Mouse (Mus musculus) heart, embryonic 14.5 days (tissue): ENCODE data around the gene Cradd. TPM values are rescaled to one million over a fixed set of nuclear protein-coding genes. Genes with fewer than 3 reads are reported as not detected.

Experiments used
- ATAC-seq: fragments of 200-750 bp; cut with Nextera tagmentation; 2 replicates; pipeline ENCODE4 v1.8.0; 2017; ENCODE audit warnings: low read depth, moderate TSS enrichment; ENCODE audit not compliant: insufficient number of reproducible peaks, insufficient read depth, low FRiP score
- H3K27ac ChIP-seq, 2 experiments: fragments of 200-500 bp in 1 of 2; fragments of 300-500 bp in 1 of 2; sonication (generic) in 1 of 2; replicated peaks in 1 of 2; 2 replicates each; pipeline ENCODE4 v1.5.1; 2012 to 2014; ENCODE audit warnings: low read depth in 2 of 2, low read length in 2 of 2, control low read depth in 1 of 2, mild to moderate bottlenecking in 1 of 2, mixed read lengths in 1 of 2; ENCODE audit not compliant: control insufficient read depth in 1 of 2, insufficient read depth in 1 of 2
- H3K27me3 ChIP-seq: fragments of 300-500 bp; sonication (generic); 2 replicates; pipeline ENCODE4 v1.6.1; 2014; ENCODE audit warnings: mild to moderate bottlenecking, low read length, control low read depth; ENCODE audit not compliant: control insufficient read depth, insufficient read depth
- H3K36me3 ChIP-seq: fragments of 300-500 bp; sonication (generic); 2 replicates; pipeline ENCODE4 v1.6.1; 2014; ENCODE audit warnings: mild to moderate bottlenecking, control low read depth, low read length, mixed read lengths; ENCODE audit not compliant: control insufficient read depth, insufficient read depth
- H3K4me1 ChIP-seq, 2 experiments: fragments of 200-500 bp in 1 of 2; fragments of 300-500 bp in 1 of 2; sonication (generic) in 1 of 2; 2 replicates each; pipeline ENCODE4 v1.6.1; 2012 to 2014; ENCODE audit warnings: low read length in 2 of 2, control low read depth in 1 of 2, mixed read lengths in 1 of 2; ENCODE audit not compliant: control insufficient read depth in 2 of 2, insufficient read depth in 2 of 2
- H3K4me2 ChIP-seq: fragments of 300-500 bp; sonication (generic); 2 replicates; pipeline ENCODE4 v1.6.1; 2014; ENCODE audit warnings: mild to moderate bottlenecking, low read length
- H3K4me3 ChIP-seq, 2 experiments: fragments of 200-500 bp in 1 of 2; fragments of 300-500 bp in 1 of 2; sonication (generic) in 1 of 2; 2 replicates each; pipeline ENCODE4 v1.5.1; 2012 to 2014; ENCODE audit warnings: low read length in 2 of 2, mild to moderate bottlenecking in 2 of 2, control low read depth in 1 of 2, low read depth in 1 of 2, moderate library complexity in 1 of 2; ENCODE audit not compliant: control insufficient read depth in 1 of 2, insufficient read depth in 1 of 2
- H3K9ac ChIP-seq: fragments of 300-500 bp; sonication (generic); 2 replicates; pipeline ENCODE4 v1.6.1; 2014; ENCODE audit warnings: mild to moderate bottlenecking, low read length
- H3K9me3 ChIP-seq: fragments of 300-500 bp; sonication (generic); 2 replicates; pipeline ENCODE4 v1.6.1; 2016; ENCODE audit warnings: low read length, control low read depth; ENCODE audit not compliant: control insufficient read depth
- WGBS: fragments of 180-500 bp; shearing (Covaris S2); extraction: QIAGEN DNeasy Blood & Tissue Kit; methylation state at CpG from one replicate; pipeline ENCODE4 v1.1.7; 2014; 5-methylcytosine and 5-hydroxymethylcytosine counted together
- polyA plus RNA-seq: library from polyadenylated mRNA; unstranded; fragments of >200 nt; fragmentation: Nextera tagmentation; extraction: Ambion mirVana; gene quantifications from 2 replicates; pipeline ENCODE4 v1.2.1, GENCODE M21; 2014

The Cradd gene
- polyA plus RNA-seq, 1 experiment from 2014 or later: 12.3 TPM

- Histone ChIP-seq H3K4me2 (no peak overlapping the region), H3K27me3 (no peaks in the 10 kb centered on the region), H3K27ac (0 out of 4 replicates have a peak overlapping the region, but pooled peaks of 1 of the 2 experiments have one; percentile 14), H3K9ac (no peak overlapping the region), H3K9me3 (peaks cover 11% of the 10 kb centered on the region; the same call in 1 of the 2 replicates), H3K4me3 (no peak overlapping the region), H3K4me1 (peaks cover 16 to 17% of the 10 kb centered on the region in 2 experiments), H3K36me3 (no peaks in the 10 kb centered on the region)
- 91% methylated on average over 16 of the region's 16 CpGs for WGBS
- no peak for ATAC-seq
Measured at GRCm38 (mm10) chr10:95189550-95190211, 134.3 kb downstream of the Cradd start.

GRCm38 (mm10) chr10:95184210-95184609 is 139.7 kb downstream of the Cradd start:
- no peak; the same call in 1 of the 2 replicates for ATAC-seq

GRCm38 (mm10) chr10:95183051-95183450 is 140.9 kb downstream of the Cradd start:
- 66% methylated on average over 4 of the region's 4 CpGs for WGBS

More at GRCm38 (mm10) chr10:95184210-95184609, 139.7 kb downstream of the Cradd start:
- Histone ChIP-seq H3K4me3 (no peak overlapping the region), H3K36me3 (no peaks in the 10 kb centered on the region), H3K9me3 (peaks cover 10% of the 10 kb centered on the region; the same call in 1 of the 2 replicates), H3K4me1 (peaks cover 3 to 4% of the 10 kb centered on the region in 2 experiments; a peak in 3 of 4 replicates), H3K9ac (no peak overlapping the region), H3K27me3 (no peaks in the 10 kb centered on the region), H3K4me2 (no peak overlapping the region), H3K27ac (peak overlapping the region; percentile 58 to 76)
- 39% methylated on average over 5 of the region's 5 CpGs for WGBS

GRCm38 (mm10) chr10:95182405-95182804 is 141.5 kb downstream of the Cradd start:
- Histone ChIP-seq H3K9ac (no peak overlapping the region), H3K27me3 (no peaks in the 10 kb centered on the region), H3K4me1 (peaks cover 3 to 4% of the 10 kb centered on the region in 2 experiments; a peak in 3 of 4 replicates), H3K36me3 (no peaks in the 10 kb centered on the region), H3K9me3 (peaks cover 6% of the 10 kb centered on the region; the same call in 1 of the 2 replicates), H3K27ac (no peak overlapping the region), H3K4me2 (no peak overlapping the region), H3K4me3 (no peak overlapping the region)
- 87% methylated on average over 4 of the region's 4 CpGs for WGBS
- ATAC-seq: no peak

More at GRCm38 (mm10) chr10:95183051-95183450, 140.9 kb downstream of the Cradd start:
- peaks cover 3 to 4% of the 10 kb centered on the region in 2 experiments; a peak in 3 of 4 replicates for H3K4me1 ChIP-seq
- no peak overlapping the region for H3K4me3 ChIP-seq
- H3K36me3 ChIP-seq: no peaks in the 10 kb centered on the region
- H3K27ac ChIP-seq: no peak overlapping the region
- no peak overlapping the region for H3K4me2 ChIP-seq
- H3K9ac ChIP-seq: no peak overlapping the region
- ATAC-seq: no peak
- H3K27me3 ChIP-seq: no peaks in the 10 kb centered on the region
- H3K9me3 ChIP-seq: peaks cover 6% of the 10 kb centered on the region; the same call in 1 of the 2 replicates

- Histone ChIP-seq H3K27ac (no peak overlapping the region), H3K4me3 (no peak overlapping the region)
- ATAC-seq: no peak
Measured at GRCm38 (mm10) chr10:95181553-95181952, 142.4 kb downstream of the Cradd start.

GRCm38 (mm10) chr10:95180900-95181299 is 143.0 kb downstream of the Cradd start:
- Histone ChIP-seq H3K9ac (no peak overlapping the region), H3K4me2 (no peak overlapping the region), H3K27ac (no peak overlapping the region), H3K4me3 (no peak overlapping the region), H3K9me3 (peaks cover 3% of the 10 kb centered on the region; the same call in 1 of the 2 replicates), H3K27me3 (no peaks in the 10 kb centered on the region), H3K4me1 (peaks cover 9 to 10% of the 10 kb centered on the region in 2 experiments), H3K36me3 (no peaks in the 10 kb centered on the region)
- 70% methylated on average over 3 of the region's 3 CpGs for WGBS
- no peak for ATAC-seq

More at GRCm38 (mm10) chr10:95181553-95181952, 142.4 kb downstream of the Cradd start:
- Histone ChIP-seq H3K9me3 (peaks cover 6% of the 10 kb centered on the region; the same call in 1 of the 2 replicates), H3K36me3 (no peaks in the 10 kb centered on the region), H3K9ac (no peak overlapping the region), H3K4me2 (no peak overlapping the region), H3K4me1 (peaks cover 7 to 8% of the 10 kb centered on the region in 2 experiments), H3K27me3 (no peaks in the 10 kb centered on the region)
- WGBS: 63% methylated on average over 10 of the region's 10 CpGs

GRCm38 (mm10) chr10:95180177-95180576 is 143.8 kb downstream of the Cradd start:
- H3K4me1 ChIP-seq: peaks cover 10 to 11% of the 10 kb centered on the region in 2 experiments
- no peaks in the 10 kb centered on the region for H3K27me3 ChIP-seq
- no peak for ATAC-seq
- H3K9me3 ChIP-seq: no peaks in the 10 kb centered on the region
- H3K36me3 ChIP-seq: no peaks in the 10 kb centered on the region
- H3K4me3 ChIP-seq: no peak overlapping the region
- H3K4me2 ChIP-seq: no peak overlapping the region
- H3K27ac ChIP-seq: 0 out of 4 replicates have a peak overlapping the region, but pooled peaks of 1 of the 2 experiments have one; percentile 16
- H3K9ac ChIP-seq: no peak overlapping the region
- 57% methylated on average over 8 of the region's 8 CpGs for WGBS
